Mouse (Mus musculus): Measurements from ENCODE around the gene Gca.

- TF ChIP-seq POLR2A (IDR thresholded peaks at IDR 0.05; ENCODE audit: insufficient read length, low read depth) (no peak), MAX (IDR thresholded peaks at IDR 0.05; ENCODE audit: low read depth) (no peak)
Observed at GRCm38 (mm10) chr2:62628356-62628755, 35.7 kb upstream of the Gca start.

All from myocyte (in vitro differentiated cells).